Mouse (Mus musculus) forebrain, postnatal 0 days (tissue): ENCODE results near the gene Grip2. TPM values are rescaled to one million over a fixed set of nuclear protein-coding genes. Genes with fewer than 3 reads are reported as not detected.

ENCODE experiments used
- ATAC-seq: fragments of 200-750 bp; cut with Nextera tagmentation; 2 replicates; pipeline ENCODE4 v1.8.0; 2017; ENCODE audit warnings: mild to moderate bottlenecking, moderate library complexity
- DNase-seq: peaks from one replicate; pipeline ENCODE4 v3.0.0-alpha.2; 2015
- H3K27ac ChIP-seq: fragments of 300-500 bp; sonication (generic); 2 replicates; pipeline ENCODE4 v1.5.1; 2014; ENCODE audit warnings: low read depth, mild to moderate bottlenecking, antibody characterized with exemption, low read length, moderate library complexity, mixed read lengths
- H3K27me3 ChIP-seq: fragments of 300-500 bp; sonication (generic); 2 replicates; pipeline ENCODE4 v1.6.1; 2014; ENCODE audit warnings: mild to moderate bottlenecking, low read length, mixed read lengths; ENCODE audit not compliant: insufficient read depth
- H3K36me3 ChIP-seq: fragments of 300-500 bp; sonication (generic); 2 replicates; pipeline ENCODE4 v1.6.1; 2014; ENCODE audit warnings: mild to moderate bottlenecking, moderate library complexity; ENCODE audit not compliant: insufficient read depth
- H3K4me1 ChIP-seq: fragments of 300-500 bp; sonication (generic); 2 replicates; pipeline ENCODE4 v1.6.1; 2014; ENCODE audit warnings: antibody characterized with exemption; ENCODE audit not compliant: insufficient read depth
- H3K4me2 ChIP-seq: fragments of 300-500 bp; sonication (generic); 2 replicates; pipeline ENCODE4 v1.6.1; 2014; ENCODE audit warnings: low read depth, mild to moderate bottlenecking, moderate library complexity
- H3K4me3 ChIP-seq: fragments of 300-500 bp; sonication (generic); 2 replicates; pipeline ENCODE4 v1.5.1; 2014; ENCODE audit warnings: low read depth, low read length, mixed read lengths
- H3K9ac ChIP-seq: fragments of 300-500 bp; sonication (generic); 2 replicates; pipeline ENCODE4 v1.6.1; 2014; ENCODE audit warnings: mild to moderate bottlenecking
- H3K9me3 ChIP-seq: fragments of 300-500 bp; sonication (generic); 2 replicates; pipeline ENCODE4 v1.6.1; 2016; ENCODE audit warnings: low read length
- CTCF ChIP-seq: sonication (generic); IDR thresholded peaks from 2 replicates; pipeline ENCODE4 v1.5.1; 2016; ENCODE audit warnings: antibody characterized with exemption, control low read depth, low read depth
- WGBS: fragments of 180-500 bp; shearing (Covaris S2); extraction: QIAGEN DNeasy Blood & Tissue Kit; methylation state at CpG from one replicate; pipeline ENCODE4 v1.1.7; 2014; 5-methylcytosine and 5-hydroxymethylcytosine counted together
- polyA plus RNA-seq: library from polyadenylated mRNA; unstranded; fragments of >200 nt; fragmentation: Nextera tagmentation; extraction: Ambion mirVana; gene quantifications from 2 replicates; pipeline ENCODE4 v1.2.1, GENCODE M21; 2015
- total RNA-seq: library from RNA; depleted of rRNA; stranded (reverse); fragments of >200 nt; gene quantifications from 2 replicates; pipeline ENCODE4 v1.2.3, GENCODE M21; 2014; rRNA removed

Grip2 gene
- total and polyA plus RNA-seq, 2 experiments from 2014 or later, result 7.8 to 19.9 TPM

GRCm38 (mm10) chr6:91715023-91715422 lies 112.0 kb downstream of the Grip2 start:
- Histone ChIP-seq H3K4me1 (peaks cover 21% of the 10 kb centered on the region), H3K9ac (no peak overlapping the region), H3K36me3 (peaks cover 21% of the 10 kb centered on the region), H3K9me3 (no peaks in the 10 kb centered on the region), H3K27me3 (no peaks in the 10 kb centered on the region), H3K4me3 (no peak overlapping the region), H3K27ac (no peak overlapping the region), H3K4me2 (no peak overlapping the region)
- TF ChIP-seq CTCF, result no peak
- ATAC-seq (no peak), DNase-seq (no peak)
- 83% methylated on average over 8 of the region's 8 CpGs for WGBS

- Histone ChIP-seq H3K27ac (0 out of 2 replicates have a peak overlapping the region, but pooled peaks have one; percentile 4), H3K36me3 (peaks cover 21% of the 10 kb centered on the region), H3K4me1 (peaks cover 5% of the 10 kb centered on the region), H3K9ac (no peak overlapping the region), H3K4me2 (no peak overlapping the region), H3K27me3 (no peaks in the 10 kb centered on the region), H3K9me3 (no peaks in the 10 kb centered on the region), H3K4me3 (no peak overlapping the region)
- WGBS, result 9% methylated on average over 5 of the region's 5 CpGs
- ATAC-seq (no peak), DNase-seq (no peak)
- TF ChIP-seq CTCF, result no peak
These were observed 113.6 kb downstream of the Grip2 start for GRCm38 (mm10) chr6:91713370-91713896.

- DNase-seq, result no peak
- TF ChIP-seq CTCF, result no peak
- no peak overlapping the region for H3K4me3 ChIP-seq
- H3K4me1 ChIP-seq, result peaks cover 3% of the 10 kb centered on the region; the same call in 1 of the 2 replicates
- H3K9me3 ChIP-seq, result no peaks in the 10 kb centered on the region
- H3K27ac ChIP-seq, result no peak overlapping the region
- H3K36me3 ChIP-seq, result peaks cover 21% of the 10 kb centered on the region
- ATAC-seq, result 0 out of 2 replicates have a peak, but pooled peaks have one; percentile 10
- no peak overlapping the region for H3K9ac ChIP-seq
- 19% methylated on average over 10 of the region's 10 CpGs for WGBS
- no peak overlapping the region for H3K4me2 ChIP-seq
- H3K27me3 ChIP-seq, result no peaks in the 10 kb centered on the region
These were observed 114.2 kb downstream of the Grip2 start for GRCm38 (mm10) chr6:91712855-91713331.

GRCm38 (mm10) chr6:91712097-91712854 lies 114.8 kb downstream of the Grip2 start:
- ATAC-seq (no peak), DNase-seq (no peak)
- WGBS, result 39% methylated on average over 4 of the region's 4 CpGs
- no peak for TF ChIP-seq CTCF
- no peaks in the 10 kb centered on the region for H3K27me3 ChIP-seq
- no peak overlapping the region for H3K27ac ChIP-seq
- no peak overlapping the region for H3K9ac ChIP-seq
- H3K4me3 ChIP-seq, result no peak overlapping the region
- no peak overlapping the region for H3K4me2 ChIP-seq
- peaks cover 8% of the 10 kb centered on the region for H3K4me1 ChIP-seq
- H3K9me3 ChIP-seq, result no peaks in the 10 kb centered on the region
- H3K36me3 ChIP-seq, result peaks cover 21% of the 10 kb centered on the region

Other genes with a start within 250 kb of the Grip2 start
- 72.2 and 101 TPM in 2 replicates for gene Slc6a6, start 143.2 kb downstream of the Grip2 start, total RNA-seq
- 89.5 and 139 TPM in 2 replicates for gene Slc6a6, start 143.2 kb downstream of the Grip2 start, polyA plus RNA-seq
- 22.8 and 23.4 TPM in 2 replicates for gene Ccdc174, start 50.8 kb upstream of the Grip2 start, total RNA-seq
- gene Ccdc174, start 50.8 kb upstream of the Grip2 start, polyA plus RNA-seq, result 30.8 and 35.2 TPM in 2 replicates
- 1.5 and 3.7 TPM in 2 replicates for gene 4930590J08Rik, start 75.6 kb upstream of the Grip2 start, total RNA-seq
- gene 4930590J08Rik, start 75.6 kb upstream of the Grip2 start, polyA plus RNA-seq, result 0.26 and 0.36 TPM in 2 replicates
- gene Fgd5, start 151.6 kb upstream of the Grip2 start, total RNA-seq, result 9.3 and 13.0 TPM in 2 replicates
- gene Fgd5, start 151.6 kb upstream of the Grip2 start, polyA plus RNA-seq, result 4.0 and 6.7 TPM in 2 replicates